Mouse (Mus musculus): ENCODE measurements at regions not wholly inside any gene's neighbourhood (a gene's known extent, or its start where the extent isn't known, plus 50 kb on each side); places are given as distances from the start of the nearest gene placed in this dataset.

DNA sequence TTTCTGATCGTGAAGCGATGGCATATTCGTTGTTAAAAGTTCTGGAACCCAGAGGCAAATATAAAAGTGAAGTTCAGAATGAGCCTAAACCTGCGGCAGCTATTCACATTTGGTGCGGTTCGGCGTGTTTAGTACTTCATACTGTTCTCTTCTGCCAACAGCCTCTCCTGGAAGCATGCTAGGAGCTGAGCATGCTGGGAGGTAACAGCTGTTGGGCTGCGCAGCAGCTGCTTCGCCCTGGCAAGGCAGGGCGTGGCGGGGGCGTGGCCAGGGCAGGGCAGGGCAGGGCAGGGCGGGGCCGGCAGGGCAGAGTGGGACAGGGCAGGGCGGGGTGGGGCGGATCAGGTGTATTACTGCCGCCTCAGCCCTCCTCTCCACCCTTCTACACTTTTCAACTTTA lies 107.2 kb upstream of the Mdm1 start:
- TF ChIP-seq POLR2A (IDR thresholded peaks at IDR 0.05; ENCODE audit: low read depth, low read length) (no peak), CTCF (IDR thresholded peaks at IDR 0.05; ENCODE audit: extremely low read depth, insufficient read depth, insufficient read length, insufficient replicate concordance) (no peak)
